Mouse (Mus musculus): ENCODE data around the gene Myrf.

DNA sequence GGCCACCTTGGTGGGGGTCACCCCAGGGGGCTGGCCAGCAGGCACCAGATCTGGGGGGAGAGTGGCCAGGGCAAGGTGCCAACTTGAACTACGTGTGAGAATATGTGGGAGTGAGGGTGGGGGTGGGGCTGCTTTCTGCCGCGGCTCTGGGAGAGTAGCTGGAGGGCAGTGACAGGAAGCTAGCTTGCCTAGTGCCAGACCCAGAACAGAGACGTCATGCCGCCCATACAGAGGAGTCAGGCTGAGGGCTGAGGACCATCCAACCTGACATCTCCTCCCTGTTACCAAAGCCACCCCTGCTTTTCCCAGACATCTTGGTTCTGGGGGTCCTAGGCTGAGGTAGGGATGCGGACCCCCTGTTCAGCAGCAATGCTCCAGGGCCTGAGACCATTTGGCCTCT, 6.6 kb upstream of the Myrf start:
- no peak for TF ChIP-seq POLR2A (IDR thresholded peaks at IDR 0.05; ENCODE audit: low read depth, low read length)
- TF ChIP-seq CTCF (IDR thresholded peaks at IDR 0.05; ENCODE audit: extremely low read depth, insufficient read length, insufficient replicate concordance, low read depth, low read length) = no peak

All from small intestine, adult 2 months (tissue).